Mouse (Mus musculus) bone marrow macrophage, adult 2 months (primary cell): ENCODE data around the gene Hip1r.

Experiments used
- CTCF ChIP-seq: IDR thresholded peaks from 2 replicates; pipeline ENCODE4 v1.5.1; 2012; ENCODE audit warnings: low read depth, mild to moderate bottlenecking, low read length, moderate library complexity
- POLR2A ChIP-seq: IDR thresholded peaks from 2 replicates; pipeline ENCODE4 v1.6.1; 2012; ENCODE audit warnings: mild to moderate bottlenecking, low read depth, low read length, borderline replicate concordance

- TF ChIP-seq CTCF = no peak
- TF ChIP-seq POLR2A = no peak
Measured at GRCm38 (mm10) chr5:123997211-123997751, 23.9 kb downstream of the Hip1r start.
